Mouse (Mus musculus) layer of hippocampus, postnatal 10 days (tissue): ENCODE measurements around the gene Msl2. TPM values are rescaled to one million over a fixed set of nuclear protein-coding genes. Genes with fewer than 3 reads are reported as not detected.

ENCODE experiments used
- DNase-seq, 2 experiments: peaks; one replicate each; pipeline ENCODE4 v3.0.0; 2021; ENCODE audit warnings: low spot score in 2 of 2
- total RNA-seq, 2 experiments: library from RNA; stranded (reverse); gene quantifications; 2 replicates each; pipeline ENCODE4 v1.2.3; 2021

Gene Msl2
- total RNA-seq, 2 experiments from 2014 or later = 56.7 to 58.4 TPM

DNA sequence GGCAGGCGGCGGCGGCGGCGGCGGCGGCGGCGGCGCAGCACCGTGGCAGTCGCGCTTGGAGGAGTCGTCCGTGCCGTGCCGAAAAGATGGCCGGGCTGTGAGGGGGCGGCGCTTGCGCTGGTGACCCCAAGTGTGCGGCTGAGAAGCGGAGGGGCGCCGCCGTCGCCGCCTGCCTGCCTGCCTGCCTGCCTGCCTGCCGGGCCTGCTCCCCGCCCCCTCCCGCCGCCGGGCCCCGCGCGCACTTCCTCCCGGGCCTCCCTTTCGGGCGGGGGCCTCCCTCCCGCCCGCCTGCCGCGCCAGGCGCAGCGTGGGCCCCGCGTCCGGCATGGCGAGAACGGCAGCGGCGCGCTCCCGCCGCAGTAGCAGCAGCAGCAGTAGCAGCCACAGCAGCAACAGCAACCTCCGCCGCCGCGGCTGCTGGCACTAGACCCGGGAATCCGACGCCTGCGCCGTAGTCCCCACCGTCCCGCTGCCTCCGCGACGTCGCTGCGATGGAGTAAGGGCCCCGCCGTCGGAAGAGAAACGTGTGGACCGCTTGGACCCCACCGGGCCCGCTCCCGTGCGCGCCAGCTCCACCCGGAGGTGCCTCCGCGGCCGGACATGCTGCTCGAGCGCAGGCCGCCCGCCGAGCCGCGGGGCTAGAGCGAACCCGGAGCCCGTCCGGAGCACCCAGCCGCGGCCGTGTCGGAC, 576 bp downstream of the Msl2 start:
- DNase-seq = peak; percentile 78 to 87

- peak; percentile 36 to 40 for DNase-seq
These were observed 1.2 kb downstream of the Msl2 start for GRCm38 (mm10) chr9:101075091-101075581.

- no peak for DNase-seq
These were observed 1.8 kb downstream of the Msl2 start for GRCm38 (mm10) chr9:101075694-101076093.

DNA sequence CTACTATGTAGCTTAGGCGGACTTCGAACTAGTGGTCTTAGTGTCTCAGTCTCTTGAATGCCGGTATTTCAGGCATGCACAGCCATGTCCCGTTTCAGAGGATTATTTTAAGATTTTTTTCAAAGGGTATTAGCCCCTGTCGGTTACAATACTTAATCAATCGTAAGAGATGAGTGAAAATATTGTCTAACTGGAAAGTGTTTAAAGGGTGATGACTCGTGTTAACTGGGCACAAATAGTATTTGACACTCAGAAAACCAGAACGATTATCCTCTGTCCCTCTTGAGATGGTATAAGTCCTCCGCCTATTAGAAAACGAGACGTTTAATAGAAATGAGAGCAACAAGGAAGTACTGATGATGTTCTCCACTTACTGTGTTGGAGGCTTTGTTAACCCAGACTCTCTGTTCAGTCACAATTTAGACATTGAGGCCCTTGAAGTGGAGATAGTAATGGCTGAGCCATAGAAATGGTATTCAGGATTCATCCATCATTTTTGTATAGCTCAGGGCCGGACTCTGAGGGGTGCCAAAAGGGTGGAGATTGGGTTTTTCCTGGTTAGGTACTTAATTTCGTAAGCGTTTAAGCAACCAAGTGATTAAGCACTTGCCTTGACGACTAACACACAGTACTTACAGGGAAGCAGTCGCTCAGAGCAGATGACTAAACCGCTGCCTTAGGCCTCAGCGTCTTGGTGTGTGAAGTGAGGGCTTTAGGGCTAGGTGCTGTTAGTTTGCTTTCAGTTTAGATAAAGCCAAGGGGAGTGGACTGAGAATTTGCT, 2.4 kb downstream of the Msl2 start:
- DNase-seq = no peak

DNA sequence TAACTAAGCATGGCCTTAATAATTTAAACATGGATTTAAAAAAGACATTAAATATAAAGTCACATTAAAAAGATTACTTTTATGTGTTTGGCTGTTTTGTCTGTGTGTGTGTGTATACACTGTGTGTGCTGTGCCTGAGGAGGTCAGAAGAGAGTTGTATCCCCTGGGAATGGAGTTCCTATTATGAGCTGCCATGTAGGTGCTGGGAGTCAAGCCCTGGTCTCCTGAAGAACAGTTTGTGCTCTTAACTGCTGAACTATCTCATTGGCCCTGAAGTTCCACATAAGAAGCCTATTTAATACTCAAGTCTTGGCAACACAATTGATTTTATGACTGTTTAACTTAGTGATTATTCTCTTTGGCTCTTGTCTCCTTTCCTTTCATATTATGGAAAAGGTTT, 3.6 kb downstream of the Msl2 start:
- DNase-seq = no peak

GRCm38 (mm10) chr9:101078579-101078978, 4.7 kb downstream of the Msl2 start:
- no peak for DNase-seq

DNA sequence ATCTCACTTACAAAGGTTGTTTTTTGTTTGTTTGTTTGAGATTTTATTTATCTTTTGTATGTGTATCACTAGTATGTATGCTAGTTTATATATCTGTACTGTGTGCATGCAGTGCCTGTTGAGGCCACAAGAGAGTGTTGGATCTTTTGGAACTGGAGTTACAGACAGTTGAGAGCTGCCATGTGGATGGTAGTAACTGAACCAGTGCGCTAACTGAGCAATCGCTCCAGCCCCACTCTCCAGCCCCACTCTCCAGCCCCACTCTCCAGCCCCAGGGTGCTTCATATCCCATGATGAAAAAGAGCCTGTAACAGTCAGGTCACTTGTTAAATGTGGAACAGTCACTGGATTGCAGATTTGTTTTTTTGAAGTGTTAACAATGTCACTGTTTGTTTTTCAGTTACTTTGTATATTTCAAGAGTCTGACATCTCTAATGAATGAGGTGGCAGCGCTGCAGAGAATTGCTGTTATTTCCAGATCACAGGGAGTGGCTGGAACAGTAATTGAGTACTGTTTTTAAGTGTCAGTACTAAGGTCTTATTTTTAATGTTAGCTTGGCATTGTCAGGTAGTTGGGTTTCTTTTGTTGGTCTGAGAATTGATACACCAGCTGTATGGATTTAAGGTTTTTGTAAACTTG, 6.3 kb downstream of the Msl2 start:
- no peak for DNase-seq

GRCm38 (mm10) chr9:101083728-101084127, 9.8 kb downstream of the Msl2 start:
- DNase-seq = no peak

GRCm38 (mm10) chr9:101095425-101095824, 21.5 kb downstream of the Msl2 start:
- no peak for DNase-seq

GRCm38 (mm10) chr9:101096461-101096860, 22.6 kb downstream of the Msl2 start:
- no peak for DNase-seq

- DNase-seq = no peak
These were observed 23.6 kb downstream of the Msl2 start for GRCm38 (mm10) chr9:101097542-101097941.

- no peak for DNase-seq
These were observed 25.5 kb downstream of the Msl2 start for GRCm38 (mm10) chr9:101099445-101099844.

DNA sequence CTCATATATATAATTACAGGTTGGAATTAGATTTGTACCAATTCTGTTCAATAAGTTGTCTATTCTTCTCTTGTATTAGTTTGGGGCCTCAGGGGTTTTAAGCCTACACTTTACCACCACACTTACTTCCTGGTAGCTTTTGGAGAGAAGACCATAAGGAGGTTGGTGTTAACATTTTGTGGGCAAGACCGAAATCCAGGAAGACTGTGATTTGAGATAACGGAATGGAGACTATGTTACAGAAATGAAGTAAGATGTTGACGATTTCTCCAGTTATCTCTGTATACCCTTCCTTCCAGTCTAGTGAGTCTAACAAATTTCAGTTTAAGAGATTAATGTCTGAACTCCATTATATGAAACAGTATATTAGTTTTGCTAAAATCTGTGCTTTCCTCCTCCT, 26.3 kb downstream of the Msl2 start:
- DNase-seq = no peak

GRCm38 (mm10) chr9:101101547-101101946, 27.6 kb downstream of the Msl2 start:
- no peak for DNase-seq

DNA sequence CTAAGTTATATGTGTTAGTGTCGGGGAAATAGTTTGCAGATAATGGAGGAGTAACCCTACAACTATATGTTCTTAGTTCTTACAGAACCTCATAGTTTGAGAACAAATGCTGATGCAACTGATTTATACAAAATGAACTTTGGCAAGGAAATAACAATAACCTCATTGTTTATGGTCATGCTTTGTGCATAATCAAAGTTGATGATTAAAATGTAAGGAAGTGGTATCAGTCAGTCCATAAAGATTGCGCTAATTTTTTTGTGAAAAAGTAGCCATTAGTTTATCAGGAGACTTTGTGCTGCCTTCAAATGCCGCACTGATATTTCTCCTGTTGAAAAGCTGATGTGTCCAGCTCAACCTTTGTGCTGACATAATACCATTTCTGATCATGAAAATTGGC, 28.4 kb downstream of the Msl2 start:
- DNase-seq = no peak

DNA sequence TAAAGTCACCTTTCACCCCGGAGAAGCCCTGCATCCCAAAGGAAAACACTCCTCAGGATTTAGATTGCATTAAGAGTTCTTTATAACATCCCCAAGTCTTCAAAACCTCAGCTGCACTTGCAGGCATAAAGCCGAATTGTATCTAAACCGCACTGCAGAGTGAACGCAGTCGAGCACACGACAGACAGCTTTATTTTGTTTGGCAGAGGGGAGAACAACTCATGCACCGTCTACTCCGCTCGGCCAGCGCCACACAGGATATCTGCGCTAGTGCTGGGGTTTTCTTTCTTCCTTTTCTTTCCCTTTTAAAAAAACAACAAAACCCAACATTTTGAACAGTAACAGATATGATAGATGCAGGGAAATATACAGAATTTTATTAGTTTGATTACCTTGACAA, 31.0 kb downstream of the Msl2 start:
- DNase-seq = no peak

DNA sequence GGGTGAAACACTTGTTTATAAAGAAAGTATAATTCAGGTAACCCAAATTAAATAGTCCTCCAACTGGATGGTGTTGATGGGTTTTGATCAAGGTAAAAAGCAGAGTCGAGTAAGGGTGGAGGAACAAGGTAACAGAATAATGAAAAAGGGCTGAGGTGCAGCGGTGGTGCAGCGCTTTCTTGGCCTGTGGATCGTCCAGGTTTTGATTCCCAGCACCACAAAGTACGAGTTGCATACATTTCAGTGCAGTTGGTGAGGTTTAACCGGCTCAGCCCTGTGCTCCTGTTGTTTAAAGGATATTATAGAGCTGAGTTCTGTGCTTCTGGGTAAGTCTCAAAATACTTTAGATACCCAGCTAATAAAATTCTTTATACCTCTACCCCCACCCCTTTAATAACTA, 31.8 kb downstream of the Msl2 start:
- no peak for DNase-seq

DNA sequence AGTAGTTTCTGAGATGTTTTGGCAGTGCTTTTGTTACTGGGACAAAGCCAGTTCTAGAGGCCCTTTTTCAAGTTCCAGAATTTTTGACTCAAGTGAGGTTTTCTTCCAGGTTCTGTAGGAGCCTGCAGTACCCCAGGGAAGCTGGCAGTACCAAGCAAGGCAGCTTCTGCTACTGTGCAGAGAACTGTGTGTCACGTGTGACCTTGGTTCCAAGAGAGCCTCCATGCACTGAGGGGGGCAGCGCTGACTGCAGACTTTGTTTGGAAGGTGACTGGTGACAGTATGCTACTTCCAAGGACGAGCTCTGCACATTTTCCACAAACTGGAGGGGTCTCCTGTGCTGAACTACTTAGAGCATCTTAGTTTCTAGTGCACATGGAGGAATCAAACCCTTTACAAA, 33.5 kb downstream of the Msl2 start:
- DNase-seq = no peak

DNA sequence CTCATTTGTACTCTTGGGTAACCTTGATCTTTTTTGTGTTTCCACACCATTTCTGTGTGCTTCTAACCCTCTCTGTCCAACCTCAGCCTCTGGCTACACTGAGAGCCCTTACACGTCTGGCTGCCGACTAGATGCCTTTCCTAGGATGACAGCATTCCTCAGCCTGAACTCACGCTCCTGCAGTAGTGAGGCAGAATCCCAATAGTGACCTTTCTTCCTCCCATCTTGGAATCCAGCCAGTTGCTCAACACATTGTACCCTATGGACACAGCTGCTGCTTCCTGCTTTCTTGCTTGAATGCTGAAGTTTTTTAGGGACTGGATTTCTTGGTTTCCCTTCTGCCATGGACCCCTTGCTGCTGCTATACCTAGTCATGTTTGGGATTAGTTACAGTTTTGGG, 36.1 kb downstream of the Msl2 start:
- no peak for DNase-seq

- no peak for DNase-seq
These were observed 39.4 kb downstream of the Msl2 start for GRCm38 (mm10) chr9:101113317-101113716.

- DNase-seq = no peak
These were observed 40.4 kb downstream of the Msl2 start for GRCm38 (mm10) chr9:101114182-101114884.

- no peak for DNase-seq
These were observed 69.7 kb downstream of the Msl2 start for GRCm38 (mm10) chr9:101143635-101144034.
